In genomic region chr9:45854136-45854535, GRCm38 (mm10) we compare ENCODE assay signal across 18 mouse cellular contexts.
"Had no signal": no experiment of that assay in that cellular context is flagged by ENCODE, and none has a peak within 500 bp of the region (broad histone marks: within the 10 kb centered on the region; RNA-seq: fewer than 3 reads in every experiment).

No protein-coding gene starts in this region.

- H3K4me1 ChIP-seq: limb, embryonic 12.5 days had no signal

- H3K4me3 ChIP-seq: intestine, embryonic 15.5 days; kidney, embryonic 15.5 days; limb, embryonic 12.5 days; limb, embryonic 15.5 days; midbrain, embryonic 13.5 days had no signal

- H3K27ac ChIP-seq: intestine, embryonic 15.5 days; kidney, embryonic 15.5 days; limb, embryonic 12.5 days; limb, embryonic 15.5 days; liver, embryonic 14.5 days; macrophage; midbrain, embryonic 13.5 days; stomach, postnatal 0 days had no signal

- H3K27me3 ChIP-seq: intestine, embryonic 15.5 days; kidney, embryonic 15.5 days; limb, embryonic 12.5 days; limb, embryonic 15.5 days; midbrain, embryonic 13.5 days had no signal

- DNase-seq: kidney, adult 11 months; kidney, adult 8-10 months; kidney, postnatal 10 days; kidney, postnatal 36 days; liver, postnatal 0 days; lung, embryonic 14.5 days; right cerebral cortex, adult 18-20 months; right cerebral cortex, postnatal 14 days; right cerebral cortex, postnatal 4 days; thymus, postnatal 25 days had no signal

- H3K9me3 ChIP-seq: intestine, embryonic 15.5 days; kidney, embryonic 15.5 days; limb, embryonic 12.5 days; limb, embryonic 15.5 days; midbrain, embryonic 13.5 days had no signal
